Mouse (Mus musculus) limb, embryonic 11.5 days (tissue): ENCODE measurements at regions not wholly inside any gene's neighbourhood (a gene's known extent, or its start where the extent isn't known, plus 50 kb on each side); places are given as distances from the start of the nearest gene placed in this dataset.

ENCODE experiments used
- ATAC-seq: fragments of 200-750 bp; cut with Nextera tagmentation; 2 replicates; pipeline ENCODE4 v1.8.0; 2017; ENCODE audit warnings: low read depth; ENCODE audit not compliant: insufficient number of reproducible peaks, low FRiP score, low TSS enrichment
- DNase-seq: peaks from one replicate; pipeline ENCODE4 v3.0.0-alpha.2; 2015; ENCODE audit warnings: low spot score
- H3K27ac ChIP-seq: fragments of 300-500 bp; sonication (generic); replicated peaks from 2 replicates; pipeline ENCODE4 v1.5.1; 2014; ENCODE audit warnings: low read depth, mild to moderate bottlenecking, low read length
- H3K27me3 ChIP-seq: fragments of 300-500 bp; sonication (generic); 2 replicates; pipeline ENCODE4 v1.6.1; 2014; ENCODE audit warnings: mild to moderate bottlenecking, low read length, mixed read lengths; ENCODE audit not compliant: control insufficient read depth, insufficient read depth
- H3K36me3 ChIP-seq: fragments of 300-500 bp; sonication (generic); 2 replicates; pipeline ENCODE4 v1.6.1; 2014; ENCODE audit warnings: mild to moderate bottlenecking, low read length, moderate library complexity, mixed read lengths; ENCODE audit not compliant: control insufficient read depth, insufficient read depth
- H3K4me1 ChIP-seq: fragments of 300-500 bp; sonication (generic); 2 replicates; pipeline ENCODE4 v1.6.1; 2014; ENCODE audit warnings: low read length, mixed read lengths; ENCODE audit not compliant: control insufficient read depth, insufficient read depth
- H3K4me2 ChIP-seq: fragments of 300-500 bp; sonication (generic); 2 replicates; pipeline ENCODE4 v1.6.1; 2014; ENCODE audit warnings: low read depth, mild to moderate bottlenecking, moderate library complexity; ENCODE audit not compliant: severe bottlenecking
- H3K4me3 ChIP-seq: fragments of 300-500 bp; sonication (generic); 2 replicates; pipeline ENCODE4 v1.5.1; 2014; ENCODE audit warnings: low read depth, low read length
- H3K9ac ChIP-seq: fragments of 300-500 bp; sonication (generic); 2 replicates; pipeline ENCODE4 v1.6.1; 2014; ENCODE audit warnings: mild to moderate bottlenecking, low read length
- H3K9me3 ChIP-seq: fragments of 300-500 bp; sonication (generic); 2 replicates; pipeline ENCODE4 v1.6.1; 2016; ENCODE audit warnings: low read length; ENCODE audit not compliant: control insufficient read depth
- WGBS: fragments of 180-500 bp; shearing (Covaris S2); extraction: QIAGEN DNeasy Blood & Tissue Kit; methylation state at CpG from one replicate; pipeline ENCODE4 v1.1.7; 2014; 5-methylcytosine and 5-hydroxymethylcytosine counted together

DNA sequence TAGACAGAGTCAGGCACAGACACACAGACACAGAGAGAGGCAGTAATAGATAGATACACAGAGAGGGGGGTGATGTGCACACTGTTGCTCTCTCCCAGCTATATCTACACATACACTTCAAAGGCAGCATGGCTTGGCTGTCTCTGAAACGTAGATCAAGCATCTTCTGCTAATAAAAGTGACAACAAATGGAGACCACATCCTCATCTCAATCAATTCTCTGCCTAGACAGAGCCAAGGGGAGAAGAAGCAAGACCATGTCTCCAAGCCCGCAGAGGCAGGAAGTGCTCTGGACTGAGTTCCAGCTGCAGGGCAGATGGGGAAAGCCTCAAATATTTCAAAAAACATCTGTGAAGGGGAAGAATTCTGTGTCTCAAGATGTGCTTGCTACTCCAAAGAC lies 312.3 kb upstream of the Cblb start:
- H3K9me3 ChIP-seq: no peaks in the 10 kb centered on the region

DNA sequence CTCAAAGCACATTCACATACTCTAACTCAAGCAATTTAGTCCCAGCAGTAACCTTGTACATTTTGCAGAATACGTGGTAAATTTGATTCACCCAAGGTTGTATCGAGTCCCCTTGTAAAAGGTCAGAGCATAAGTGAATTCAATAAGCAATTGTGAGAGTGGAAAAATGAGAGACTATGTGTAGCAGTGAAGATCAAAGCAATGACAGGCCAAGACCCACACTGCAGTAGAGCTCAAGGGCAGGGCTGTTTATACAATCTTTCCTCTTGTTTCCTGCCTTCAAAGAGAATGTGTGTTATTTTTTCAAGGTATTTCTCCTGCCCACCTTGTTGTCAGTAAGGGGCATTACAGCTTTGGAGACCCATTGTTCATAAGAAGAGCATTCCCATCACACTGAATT lies 311.4 kb upstream of the Cblb start:
- no peak for ATAC-seq
- Histone ChIP-seq H3K27me3 (no peaks in the 10 kb centered on the region), H3K27ac (no peak overlapping the region), H3K36me3 (no peaks in the 10 kb centered on the region), H3K4me3 (no peak overlapping the region), H3K9ac (no peak overlapping the region), H3K4me1 (no peaks in the 10 kb centered on the region), H3K9me3 (no peaks in the 10 kb centered on the region), H3K4me2 (no peak overlapping the region)
- 79% methylated on average over 2 of the region's 2 CpGs for WGBS
- DNase-seq: no peak

More for the DNA sequence above, 312.3 kb upstream of the Cblb start:
- Histone ChIP-seq H3K27me3 (no peaks in the 10 kb centered on the region), H3K9ac (no peak overlapping the region), H3K4me3 (no peak overlapping the region), H3K27ac (no peak overlapping the region), H3K4me1 (no peaks in the 10 kb centered on the region), H3K36me3 (no peaks in the 10 kb centered on the region), H3K4me2 (no peak overlapping the region)
- 52% methylated on average over 2 of the region's 2 CpGs for WGBS
- no peak for ATAC-seq
- no peak for DNase-seq

DNA sequence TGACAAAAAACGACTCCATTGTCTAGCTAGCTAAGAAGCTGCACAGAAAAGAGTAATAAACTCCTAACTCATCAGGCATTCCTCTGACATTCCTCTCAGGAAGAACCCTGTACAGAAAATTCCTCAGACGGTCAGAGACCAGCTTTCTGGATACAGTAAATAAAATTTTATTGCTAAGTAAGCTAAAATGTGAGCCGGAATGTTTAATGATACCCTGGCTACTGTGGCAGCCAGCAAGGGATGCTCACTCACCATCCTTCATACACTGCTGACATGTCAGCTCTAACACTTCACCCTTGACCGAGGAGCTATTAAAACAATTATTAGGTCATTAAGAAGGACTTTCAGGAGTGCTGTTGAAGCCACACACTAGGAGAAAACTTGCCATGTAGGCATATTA lies 308.3 kb upstream of the Cblb start:
- Histone ChIP-seq H3K9ac (no peak overlapping the region), H3K4me3 (no peak overlapping the region), H3K27ac (no peak overlapping the region), H3K27me3 (no peaks in the 10 kb centered on the region), H3K9me3 (no peaks in the 10 kb centered on the region), H3K4me2 (no peak overlapping the region), H3K36me3 (no peaks in the 10 kb centered on the region), H3K4me1 (no peaks in the 10 kb centered on the region)
- DNase-seq: no peak
- WGBS: 39% methylated on average over 4 of the region's 4 CpGs
- ATAC-seq: no peak

DNA sequence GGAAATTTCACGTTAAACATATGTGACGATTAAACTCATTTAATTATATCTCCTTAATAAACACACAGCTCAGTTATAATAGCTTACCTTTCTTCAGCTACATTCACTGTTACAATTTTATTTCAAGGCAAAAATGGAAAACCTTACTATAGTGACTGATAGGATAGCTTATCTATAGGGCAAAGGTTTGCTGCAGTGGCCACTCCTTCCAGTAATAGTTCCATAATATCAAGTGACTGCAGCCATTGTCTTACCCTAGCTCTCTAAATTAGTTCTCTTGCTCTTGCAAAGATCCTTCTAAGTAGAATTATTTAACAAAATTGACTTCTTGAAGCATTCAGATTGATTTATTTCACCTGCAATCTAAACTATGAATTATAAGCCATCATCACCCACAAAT lies 289.1 kb upstream of the Cblb start:
- H3K4me1 ChIP-seq: no peaks in the 10 kb centered on the region
- H3K36me3 ChIP-seq: no peaks in the 10 kb centered on the region
- no peak overlapping the region for H3K9ac ChIP-seq
- H3K4me3 ChIP-seq: no peak overlapping the region
- no peak for ATAC-seq
- no peak overlapping the region for H3K27ac ChIP-seq
- no peaks in the 10 kb centered on the region for H3K27me3 ChIP-seq
- WGBS: 96% methylated on average over 2 of the region's 2 CpGs
- no peak overlapping the region for H3K4me2 ChIP-seq
- no peak for DNase-seq
- no peaks in the 10 kb centered on the region for H3K9me3 ChIP-seq

DNA sequence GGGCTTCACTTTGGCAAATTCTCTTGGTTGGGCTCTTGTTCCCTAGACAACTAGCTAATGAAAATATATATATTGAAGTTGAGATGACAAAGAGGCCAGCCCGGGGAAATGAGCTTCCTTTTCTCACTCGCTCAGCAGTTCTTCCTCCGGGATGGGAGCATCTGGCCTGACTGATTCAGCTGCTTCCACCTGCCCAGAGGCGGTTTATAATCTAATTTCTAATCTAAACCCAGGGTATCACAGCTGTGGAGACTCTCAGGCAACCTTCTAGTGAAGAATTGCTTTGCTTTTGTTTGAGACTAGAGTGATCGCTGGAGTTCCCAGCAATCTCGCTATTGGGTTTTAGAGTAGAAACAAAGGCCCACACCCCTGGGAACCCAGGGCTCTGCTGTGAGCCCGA lies 279.1 kb upstream of the Cblb start:
- WGBS: 69% methylated on average over 7 of the region's 7 CpGs
- Histone ChIP-seq H3K27ac (no peak overlapping the region), H3K4me1 (no peaks in the 10 kb centered on the region), H3K9me3 (no peaks in the 10 kb centered on the region), H3K36me3 (no peaks in the 10 kb centered on the region), H3K9ac (no peak overlapping the region), H3K4me2 (no peak overlapping the region), H3K27me3 (no peaks in the 10 kb centered on the region), H3K4me3 (no peak overlapping the region)
- DNase-seq (no peak), ATAC-seq (no peak)

DNA sequence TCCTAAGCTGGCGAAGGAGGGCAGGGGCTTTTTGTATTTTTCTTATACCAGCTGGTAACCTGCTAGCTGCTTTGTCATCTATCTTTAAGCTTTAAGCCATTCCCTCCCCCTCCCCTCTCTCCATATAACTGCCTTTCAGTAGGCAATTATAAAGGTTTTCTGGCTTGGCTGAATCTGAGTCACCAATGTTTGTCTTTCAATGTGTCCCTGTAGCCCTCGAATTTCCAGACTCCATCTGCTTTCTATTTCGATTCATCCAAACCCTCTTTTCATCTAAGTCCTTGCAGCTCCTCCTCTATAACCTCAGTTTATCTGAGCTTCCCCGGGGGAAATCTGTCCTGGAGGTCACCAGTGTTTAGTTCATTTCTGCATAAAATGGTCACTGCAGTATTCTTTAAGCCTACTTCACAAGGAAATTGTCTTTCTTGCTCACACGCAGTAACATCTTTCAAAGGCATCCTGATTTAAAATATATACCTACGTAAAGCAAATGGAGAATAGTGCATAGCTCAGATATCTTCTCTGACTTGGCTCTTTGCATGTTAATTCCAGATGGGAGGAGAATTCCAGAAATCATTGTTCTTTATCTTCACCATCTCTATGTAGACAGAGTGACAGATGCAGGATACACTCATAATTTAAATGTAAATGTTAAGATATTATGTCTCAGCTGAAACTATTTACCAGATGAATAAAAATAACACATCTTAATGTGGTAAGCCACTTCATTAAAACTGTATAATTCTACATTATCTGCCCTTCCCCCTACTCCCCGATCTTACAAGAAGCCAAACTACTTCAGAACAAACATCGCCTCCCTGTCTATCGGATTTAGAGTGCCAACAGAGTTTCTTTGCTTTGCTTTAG lies 272.4 kb upstream of the Cblb start:
- H3K4me1 ChIP-seq: no peaks in the 10 kb centered on the region
- no peak for DNase-seq
- H3K9me3 ChIP-seq: no peaks in the 10 kb centered on the region
- H3K9ac ChIP-seq: no peak overlapping the region
- H3K4me2 ChIP-seq: no peak overlapping the region
- no peak for ATAC-seq
- H3K4me3 ChIP-seq: no peak overlapping the region
- WGBS: 59% methylated on average over 9 of the region's 9 CpGs
- no peaks in the 10 kb centered on the region for H3K36me3 ChIP-seq
- H3K27ac ChIP-seq: no peak overlapping the region
- no peaks in the 10 kb centered on the region for H3K27me3 ChIP-seq

DNA sequence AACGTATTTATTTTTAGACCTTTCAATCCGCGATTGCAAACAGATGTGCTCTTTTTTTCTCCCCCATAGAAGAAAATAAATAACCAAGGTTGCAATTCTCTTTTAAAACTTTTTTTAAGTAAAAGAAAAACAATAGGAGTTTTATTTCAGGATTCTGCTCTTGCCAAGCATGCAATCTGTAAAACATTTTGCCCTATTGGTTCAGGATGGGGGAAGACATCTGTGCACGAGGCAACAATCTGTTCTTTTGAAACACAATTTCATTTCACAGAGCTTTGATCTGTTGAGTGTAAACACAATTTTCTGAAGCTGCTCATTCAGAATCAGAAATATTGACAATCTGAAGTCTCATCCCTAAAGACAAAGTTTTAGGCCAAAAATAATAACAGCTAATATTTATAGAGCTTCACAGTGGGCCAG lies 271.8 kb upstream of the Cblb start:
- 58% methylated on average over 4 of the region's 4 CpGs for WGBS
- no peak for ATAC-seq
- DNase-seq: no peak
- no peaks in the 10 kb centered on the region for H3K4me1 ChIP-seq
- no peak overlapping the region for H3K27ac ChIP-seq
- no peaks in the 10 kb centered on the region for H3K9me3 ChIP-seq
- no peak overlapping the region for H3K4me2 ChIP-seq
- H3K9ac ChIP-seq: no peak overlapping the region
- no peaks in the 10 kb centered on the region for H3K36me3 ChIP-seq
- H3K27me3 ChIP-seq: no peaks in the 10 kb centered on the region
- H3K4me3 ChIP-seq: no peak overlapping the region

DNA sequence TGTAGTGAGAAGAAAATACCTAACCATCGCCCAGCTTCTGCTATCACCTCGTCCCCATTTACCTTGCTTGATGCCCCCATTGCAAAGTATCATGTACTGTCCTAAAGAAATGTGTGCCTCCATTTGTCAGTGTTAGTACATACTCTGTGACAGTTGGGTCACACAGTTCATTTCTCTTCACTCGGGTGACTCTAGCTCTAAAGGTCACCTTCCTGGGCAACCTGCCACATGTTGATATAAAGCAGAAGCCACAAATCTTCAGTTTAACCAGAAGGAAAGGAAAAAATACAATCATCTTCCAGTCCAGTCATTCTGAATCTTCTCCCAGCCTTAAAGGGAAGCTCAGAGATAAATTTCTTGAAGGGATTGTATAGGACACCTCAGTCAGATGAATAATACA lies 263.5 kb upstream of the Cblb start:
- H3K9me3 ChIP-seq: no peaks in the 10 kb centered on the region
- H3K4me1 ChIP-seq: no peaks in the 10 kb centered on the region
- DNase-seq (no peak), ATAC-seq (no peak)
- no peak overlapping the region for H3K4me3 ChIP-seq
- WGBS: 61% methylated on average over 3 of the region's 3 CpGs
- no peak overlapping the region for H3K4me2 ChIP-seq
- no peak overlapping the region for H3K27ac ChIP-seq
- no peak overlapping the region for H3K9ac ChIP-seq
- H3K27me3 ChIP-seq: no peaks in the 10 kb centered on the region
- H3K36me3 ChIP-seq: no peaks in the 10 kb centered on the region

DNA sequence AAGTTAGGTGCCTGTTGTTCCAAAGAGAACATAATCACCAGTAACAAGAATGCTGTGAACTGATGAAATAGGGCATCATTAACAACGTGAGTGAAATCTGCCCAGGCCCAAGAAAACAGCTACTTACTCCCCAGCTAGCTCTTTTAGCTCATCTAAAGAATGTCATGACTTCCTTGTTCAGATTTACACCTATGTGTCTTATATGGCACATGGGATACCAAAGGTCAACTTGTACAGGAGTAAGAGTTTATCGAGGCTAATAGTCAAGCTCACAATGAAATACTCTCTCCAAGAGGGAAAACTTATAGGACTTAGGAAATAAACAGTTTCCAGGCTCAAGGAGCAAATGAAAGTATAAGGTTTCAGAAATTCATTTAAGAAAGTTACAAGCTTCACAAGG lies 252.1 kb upstream of the Cblb start:
- ATAC-seq: no peak
- Histone ChIP-seq H3K27ac (no peak overlapping the region), H3K4me3 (no peak overlapping the region), H3K4me1 (no peaks in the 10 kb centered on the region), H3K36me3 (no peaks in the 10 kb centered on the region), H3K9ac (no peak overlapping the region), H3K9me3 (no peaks in the 10 kb centered on the region), H3K4me2 (no peak overlapping the region), H3K27me3 (no peaks in the 10 kb centered on the region)
- 42% methylated on average over 2 of the region's 2 CpGs for WGBS
- no peak for DNase-seq
